Mouse (Mus musculus): ENCODE results near the gene Gorasp1.

Gene Gorasp1

DNA sequence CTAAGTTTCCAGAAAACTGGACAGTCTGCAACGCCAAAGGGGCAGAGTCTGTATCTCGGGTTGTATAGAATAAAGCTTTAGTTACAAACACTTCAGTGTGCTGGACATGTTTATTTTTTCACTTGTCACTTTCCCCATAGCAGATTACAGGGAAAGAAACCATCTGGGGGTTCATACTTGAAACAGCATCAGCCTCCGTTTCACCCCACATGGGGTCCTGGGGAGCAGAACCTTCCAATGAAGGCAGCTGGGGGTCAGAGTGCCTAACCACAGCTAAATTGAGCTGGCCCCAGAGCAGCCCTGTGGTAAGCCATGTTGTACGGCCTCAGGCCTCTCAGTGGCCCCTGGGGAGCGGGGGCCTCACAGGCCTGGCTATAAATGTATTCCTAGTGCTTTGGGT, 10.9 kb downstream of the Gorasp1 start:
- DNase-seq (ENCODE audit: extremely low spot score): no peak

DNA sequence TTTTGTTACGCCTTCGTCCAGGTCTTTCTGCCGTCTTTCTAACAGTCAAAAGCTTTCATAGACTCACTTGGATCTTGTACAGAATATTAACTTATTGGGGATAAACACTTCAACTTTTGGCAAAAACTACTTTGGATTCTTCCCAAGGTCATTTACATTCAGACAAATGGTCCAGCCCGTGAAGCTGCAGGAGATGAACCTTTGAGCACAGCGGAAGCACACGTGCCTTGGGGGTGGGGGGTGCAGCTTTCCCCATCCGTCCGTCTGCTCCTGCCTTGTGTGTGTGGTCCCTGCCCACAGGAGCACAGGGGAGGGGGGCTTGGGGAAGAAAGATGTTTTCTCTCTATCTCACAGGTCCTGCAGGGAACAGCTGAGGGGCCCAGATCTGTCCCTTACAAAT, 11.6 kb downstream of the Gorasp1 start:
- DNase-seq (ENCODE audit: extremely low spot score): no peak

DNA sequence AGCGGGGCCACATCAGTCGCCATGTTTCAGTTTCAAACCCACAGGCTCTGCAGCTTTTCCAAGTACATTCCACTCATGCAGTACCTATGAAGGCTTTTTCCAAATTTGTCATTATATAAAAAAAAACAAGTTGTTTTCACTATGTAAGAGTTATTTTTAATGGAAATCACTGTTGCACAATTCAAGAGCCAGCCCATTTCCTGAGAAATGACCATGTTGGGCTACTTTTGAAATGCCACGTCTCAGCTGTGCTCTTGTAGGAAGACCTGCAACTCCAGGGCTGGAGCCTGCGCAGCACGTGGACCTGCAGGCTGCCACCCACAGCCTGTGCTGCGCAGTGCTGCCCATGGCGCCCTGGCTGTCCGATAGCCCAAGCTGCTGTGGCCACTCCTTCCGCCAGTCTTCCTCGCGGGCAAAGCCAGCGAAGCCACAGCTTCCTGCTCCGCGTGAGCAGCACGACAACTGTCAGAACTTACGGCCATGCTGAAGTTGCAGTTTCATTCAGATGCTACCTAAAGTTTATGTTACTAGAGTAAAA, 12.2 kb downstream of the Gorasp1 start:
- DNase-seq (ENCODE audit: extremely low spot score): no peak

DNA sequence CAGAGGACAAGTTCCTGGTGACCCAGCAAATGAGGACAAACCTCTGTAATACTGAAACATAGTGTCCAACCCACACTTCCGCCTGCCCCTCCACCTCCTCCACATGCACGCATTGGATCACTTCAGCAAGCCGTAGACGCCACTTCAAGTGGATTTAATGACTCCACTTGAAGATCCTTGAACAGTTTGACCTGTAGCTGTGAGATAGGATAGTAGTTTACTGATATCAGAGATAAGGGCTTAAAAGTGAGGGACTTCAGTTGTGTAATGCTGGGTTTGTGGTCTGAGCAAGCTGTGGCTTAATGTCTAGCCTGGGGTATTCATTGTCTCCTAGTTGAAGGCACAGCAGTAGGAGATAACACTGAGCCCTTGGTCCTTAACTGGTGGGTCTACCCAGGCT, 13.9 kb downstream of the Gorasp1 start:
- DNase-seq (ENCODE audit: extremely low spot score): no peak

DNA sequence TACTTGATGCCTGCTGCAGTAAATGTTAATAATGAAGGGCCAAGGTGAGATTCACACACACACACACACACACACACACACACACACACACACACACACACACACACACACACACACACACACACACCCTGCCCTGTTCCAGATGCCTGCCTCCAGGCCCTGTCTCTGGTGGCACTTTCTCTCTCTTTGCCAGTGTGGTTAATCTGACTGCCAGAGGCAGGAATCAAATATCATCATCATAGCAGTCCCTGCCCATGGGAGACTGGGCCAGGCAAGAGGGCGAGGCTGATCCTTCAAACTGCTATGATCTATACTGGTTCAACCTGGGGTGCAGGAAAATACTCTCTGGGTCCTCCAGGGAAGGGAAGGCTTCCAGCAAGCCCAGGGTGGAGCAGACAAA, 17.5 kb downstream of the Gorasp1 start:
- DNase-seq (ENCODE audit: extremely low spot score): no peak

DNA sequence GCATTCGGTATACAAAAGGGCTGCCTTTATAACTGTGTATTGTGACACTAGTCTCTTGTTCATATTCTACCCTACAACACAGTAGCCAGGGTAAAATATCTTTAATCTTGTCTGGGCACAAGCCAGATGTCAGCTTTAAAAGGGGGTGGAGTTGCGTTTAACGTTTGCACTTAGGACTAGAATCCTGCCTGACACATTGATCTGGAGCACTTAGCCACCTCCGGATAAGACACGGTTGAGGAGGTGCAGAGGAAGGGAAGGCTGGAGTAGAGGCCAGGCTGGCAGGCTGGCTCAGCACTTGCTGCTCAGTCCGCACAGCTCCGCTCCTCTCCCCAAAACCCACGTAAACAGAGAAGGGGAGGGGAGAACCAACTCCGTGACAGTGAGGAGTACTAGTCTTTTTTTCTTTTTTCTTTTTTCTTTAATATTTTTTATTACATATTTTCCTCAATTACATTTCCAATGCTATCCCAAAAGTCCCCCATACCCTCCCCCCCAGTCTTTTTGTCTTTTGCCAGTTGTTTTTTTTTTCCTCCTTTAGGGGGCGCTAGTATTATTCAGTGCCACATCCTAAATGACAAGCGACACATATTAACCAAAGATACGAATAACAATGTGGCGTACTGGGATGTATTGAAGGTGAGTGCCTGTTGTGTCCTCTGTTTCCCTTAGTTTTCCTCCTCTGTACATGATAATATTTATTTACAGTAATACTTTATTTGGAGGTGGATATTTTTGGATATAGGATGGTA, 24.1 kb downstream of the Gorasp1 start:
- no peak for DNase-seq (ENCODE audit: extremely low spot score)

DNA sequence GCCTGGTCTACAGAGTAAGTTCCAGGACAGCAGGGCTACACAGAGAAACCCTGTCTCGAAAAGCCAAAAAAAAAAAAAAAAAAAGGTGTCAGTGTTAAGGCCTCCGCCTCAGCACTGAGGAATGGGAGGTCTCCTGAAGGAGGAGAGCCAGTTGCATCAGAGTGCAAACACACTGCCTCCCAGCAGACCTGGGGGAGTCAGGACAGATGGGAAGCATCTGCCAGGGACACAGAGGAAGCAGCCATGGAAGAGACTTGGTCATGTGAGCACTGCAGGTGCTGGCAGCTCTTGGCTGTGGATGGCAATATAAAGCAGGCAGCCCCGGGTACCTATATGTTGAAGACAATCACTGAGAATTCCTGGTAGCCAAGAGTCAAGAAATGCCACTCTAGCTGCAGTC, 27.4 kb downstream of the Gorasp1 start:
- no peak for DNase-seq (ENCODE audit: extremely low spot score)

DNA sequence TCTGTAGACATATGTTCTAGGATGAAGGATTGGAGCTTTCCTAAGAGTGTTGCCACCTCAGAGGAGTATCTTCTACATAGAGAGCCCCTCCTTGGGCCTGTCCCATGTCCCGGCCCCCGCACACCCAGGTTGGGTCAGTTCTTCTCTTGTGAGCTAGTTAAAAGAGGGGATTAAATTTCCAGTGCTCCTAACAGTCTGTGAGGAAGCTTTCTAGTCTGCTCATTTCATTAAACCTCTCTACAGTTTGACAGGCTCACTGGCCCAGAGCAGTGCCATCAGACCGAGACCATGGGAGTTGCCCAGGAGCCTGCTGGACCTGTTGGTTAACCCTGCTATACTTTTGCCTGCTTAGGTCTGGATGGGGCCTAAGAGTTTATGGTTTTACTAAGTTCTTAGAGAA, 28.7 kb downstream of the Gorasp1 start:
- DNase-seq (ENCODE audit: extremely low spot score): no peak

DNA sequence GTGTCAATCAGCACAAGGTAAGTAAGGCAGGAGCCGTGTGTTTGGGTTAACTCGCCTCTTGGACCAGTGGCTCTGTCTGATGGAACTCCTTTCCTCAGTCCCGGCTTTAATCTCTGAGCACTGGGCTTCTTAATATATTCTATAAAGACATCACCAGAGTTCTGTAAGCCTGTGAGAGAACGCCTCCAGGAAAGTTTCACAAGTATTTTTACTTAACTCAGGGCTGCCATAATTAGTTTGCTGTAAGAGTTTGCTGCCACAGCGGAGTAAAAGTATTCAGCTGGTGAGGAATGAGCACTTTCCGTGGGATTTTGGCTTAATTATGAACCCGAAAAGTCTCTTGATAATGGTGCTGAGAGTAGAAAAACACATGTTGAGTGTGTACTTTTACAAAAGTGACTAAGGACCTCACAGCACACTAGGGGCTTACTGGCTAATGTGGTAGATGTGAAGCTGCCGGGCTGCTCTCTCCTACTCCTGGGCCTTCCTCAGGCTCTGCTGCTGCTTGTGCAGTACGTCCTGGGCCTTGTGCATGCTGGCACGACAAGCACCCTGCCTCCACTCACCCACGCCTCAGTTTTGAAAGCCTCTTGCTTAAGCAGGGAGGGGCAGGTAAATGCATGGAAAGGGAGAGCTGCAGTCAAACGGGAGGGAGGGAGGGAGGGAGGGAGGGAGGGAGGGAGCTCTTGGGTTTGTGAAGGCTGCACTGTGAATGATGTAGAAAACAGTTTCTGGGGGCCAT, 34.8 kb downstream of the Gorasp1 start:
- DNase-seq (ENCODE audit: extremely low spot score): no peak

DNA sequence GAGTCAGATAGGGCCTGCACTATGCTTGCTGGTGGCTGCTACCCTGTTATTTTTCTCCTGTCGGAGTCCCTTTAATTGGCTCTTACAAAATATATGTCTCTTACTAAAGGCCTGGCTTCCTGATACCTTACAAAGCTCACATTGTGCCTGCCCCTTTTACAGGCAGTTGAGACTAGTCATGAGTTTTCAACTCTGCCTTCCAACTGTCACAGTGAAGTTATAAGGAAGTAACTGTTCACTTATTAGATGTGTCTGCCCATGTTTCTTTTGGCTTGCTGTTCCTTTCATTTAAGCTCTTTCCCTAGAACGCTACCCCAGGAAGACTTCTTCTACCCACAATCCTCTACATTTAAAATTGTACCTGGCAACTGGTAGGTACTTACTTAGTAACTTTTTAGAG, 37.9 kb downstream of the Gorasp1 start:
- DNase-seq (ENCODE audit: extremely low spot score): no peak

DNA sequence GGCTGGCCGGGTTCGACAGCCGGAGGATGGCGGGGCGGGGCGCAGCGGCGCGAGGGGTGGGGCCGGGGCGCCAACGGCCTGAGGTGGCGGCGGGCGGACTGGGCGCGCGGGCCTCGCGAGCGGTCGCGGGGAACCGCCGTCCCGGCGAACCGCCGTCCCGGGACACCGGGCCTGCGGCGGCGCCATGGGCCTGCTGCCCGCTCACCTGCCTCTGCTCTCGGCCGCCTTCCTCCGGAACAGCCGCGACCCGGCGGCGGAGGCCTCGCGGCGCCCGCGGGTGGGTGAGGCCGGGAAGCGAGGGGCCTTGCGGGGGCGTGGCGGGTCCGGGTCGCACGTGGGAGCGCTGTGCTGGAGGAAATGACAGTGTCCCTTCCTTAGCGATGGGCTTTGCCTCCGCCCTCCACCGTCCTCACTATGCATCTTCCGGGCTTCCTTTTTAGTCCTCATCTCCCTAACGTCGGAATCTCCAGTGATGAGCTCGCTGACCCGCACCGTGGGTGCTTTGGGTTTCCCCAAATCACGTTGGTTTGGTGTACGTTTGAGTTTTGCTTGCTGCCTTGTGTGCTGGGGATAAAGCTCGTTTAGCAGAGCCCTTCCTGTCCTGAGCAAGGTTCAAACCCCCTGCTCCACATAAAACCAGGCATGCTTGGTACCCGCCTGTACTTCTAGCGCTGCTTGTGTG, 42.2 kb downstream of the Gorasp1 start:
- no peak for DNase-seq (ENCODE audit: extremely low spot score)

DNA sequence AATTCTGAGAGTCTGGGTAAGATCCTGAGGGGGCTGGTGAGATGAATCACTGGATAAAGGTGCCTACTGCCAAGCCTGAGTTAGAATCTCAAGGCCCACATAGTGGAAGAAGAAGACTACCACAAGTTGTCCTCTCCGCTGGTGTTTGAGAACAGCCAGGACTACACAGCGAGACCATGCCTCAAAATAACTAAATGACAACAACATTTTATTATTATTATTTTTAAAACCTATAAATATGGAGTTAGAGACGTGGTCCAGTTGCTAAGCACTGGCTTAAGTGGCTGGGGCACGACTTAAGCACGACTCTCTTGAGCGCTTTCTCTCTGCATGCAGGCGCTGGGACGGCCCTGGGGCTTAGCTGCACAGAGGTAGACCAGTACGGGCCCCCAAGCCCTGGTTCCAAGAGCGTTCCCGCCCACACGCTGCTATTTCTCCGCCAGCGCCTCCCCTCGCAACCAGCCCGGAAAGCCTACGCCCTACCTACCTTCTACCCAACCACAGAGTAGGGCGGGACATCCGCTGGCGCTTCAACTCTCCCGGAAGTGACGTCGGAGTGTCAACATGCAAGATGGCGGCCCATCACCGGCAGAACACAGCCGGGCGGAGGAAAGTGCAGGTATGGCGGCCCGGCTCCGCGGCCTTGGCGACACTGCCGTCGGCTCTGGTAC, 42.9 kb downstream of the Gorasp1 start, which contains the start of gene Wdr48:
Wdr48 (plus strand) TSS at position 540 of the 671 bp plus-strand sequence.
- peak; percentile 96 for DNase-seq (ENCODE audit: extremely low spot score)

DNA sequence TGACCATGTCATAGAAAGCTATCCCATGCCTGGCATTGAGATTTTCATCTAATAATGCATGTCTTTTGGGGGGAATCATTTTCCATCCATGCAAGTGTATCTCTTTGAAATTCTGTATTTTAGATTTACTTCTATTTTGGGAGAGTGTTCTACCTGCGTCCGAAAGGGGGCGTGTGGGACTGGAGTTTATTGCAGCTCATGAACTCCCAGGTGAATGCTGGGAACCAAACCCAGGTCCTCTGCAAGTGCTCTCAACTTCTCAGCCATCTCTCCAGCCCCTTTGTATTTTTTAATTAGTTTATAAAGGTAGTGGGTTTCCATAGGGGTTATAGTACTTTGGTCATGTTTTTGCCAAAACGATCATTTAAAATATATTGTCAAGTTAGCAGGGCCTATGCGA, 43.5 kb downstream of the Gorasp1 start:
- no peak for DNase-seq (ENCODE audit: extremely low spot score)

DNA sequence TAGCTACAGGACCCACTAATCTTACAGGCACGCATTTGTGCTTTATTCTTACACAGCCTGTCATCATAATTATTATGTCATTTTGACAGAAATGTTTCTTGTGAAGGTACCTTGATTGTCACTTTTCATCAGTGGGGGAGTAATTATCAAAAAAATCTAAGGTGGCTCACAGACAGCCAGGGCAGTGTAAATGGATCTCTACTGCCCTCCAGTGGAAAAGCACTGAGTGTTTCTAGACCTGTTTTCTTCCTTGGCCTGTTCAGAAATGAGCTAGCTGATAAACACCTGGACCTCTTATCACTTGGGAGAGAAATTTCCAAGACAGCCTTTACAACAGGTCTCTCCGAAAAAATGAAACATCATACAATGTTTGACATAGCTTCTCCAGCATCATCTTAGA, 46.7 kb downstream of the Gorasp1 start:
- DNase-seq (ENCODE audit: extremely low spot score): peak; percentile 39

DNA sequence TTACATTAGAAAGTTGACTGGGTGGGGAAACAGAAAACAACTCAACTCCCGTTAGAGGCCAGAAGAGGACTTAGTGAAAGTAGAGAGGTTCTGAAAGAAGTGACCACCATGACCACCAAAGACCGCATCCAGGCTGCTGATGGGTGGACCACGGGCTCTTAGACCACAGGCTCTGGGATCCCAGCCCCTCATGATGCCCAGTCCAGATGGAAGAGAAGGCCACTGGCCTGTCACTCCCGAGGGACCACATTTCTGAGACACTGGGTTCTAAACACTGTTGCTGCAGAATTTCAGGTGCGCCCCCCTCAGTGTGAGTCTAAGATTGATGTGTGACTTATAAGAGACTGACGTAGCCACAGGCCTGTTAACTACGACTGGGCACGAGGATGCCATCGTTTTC, 47.9 kb downstream of the Gorasp1 start:
- no peak for DNase-seq (ENCODE audit: extremely low spot score)

DNA sequence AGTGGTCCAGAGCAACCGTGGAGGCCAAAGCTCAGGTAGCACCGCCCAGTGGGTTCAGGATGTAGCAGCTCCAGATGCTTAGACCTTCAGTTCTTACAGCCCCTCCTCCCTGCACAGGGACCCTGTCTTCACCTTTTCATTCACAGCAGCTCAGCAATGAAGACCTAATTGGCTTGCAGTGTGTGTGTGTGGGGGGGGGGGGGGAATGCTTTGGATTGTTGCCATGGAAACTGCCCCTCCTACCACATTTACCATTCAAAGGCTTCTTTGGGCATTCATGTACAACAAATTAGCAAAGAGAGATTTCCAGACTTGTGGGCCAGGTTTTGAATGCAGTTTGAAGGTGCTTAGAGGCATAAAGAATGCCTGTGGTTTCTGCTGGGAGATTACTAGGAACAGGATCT, 48.5 kb downstream of the Gorasp1 start:
- peak; percentile 47 for DNase-seq (ENCODE audit: extremely low spot score)

DNA sequence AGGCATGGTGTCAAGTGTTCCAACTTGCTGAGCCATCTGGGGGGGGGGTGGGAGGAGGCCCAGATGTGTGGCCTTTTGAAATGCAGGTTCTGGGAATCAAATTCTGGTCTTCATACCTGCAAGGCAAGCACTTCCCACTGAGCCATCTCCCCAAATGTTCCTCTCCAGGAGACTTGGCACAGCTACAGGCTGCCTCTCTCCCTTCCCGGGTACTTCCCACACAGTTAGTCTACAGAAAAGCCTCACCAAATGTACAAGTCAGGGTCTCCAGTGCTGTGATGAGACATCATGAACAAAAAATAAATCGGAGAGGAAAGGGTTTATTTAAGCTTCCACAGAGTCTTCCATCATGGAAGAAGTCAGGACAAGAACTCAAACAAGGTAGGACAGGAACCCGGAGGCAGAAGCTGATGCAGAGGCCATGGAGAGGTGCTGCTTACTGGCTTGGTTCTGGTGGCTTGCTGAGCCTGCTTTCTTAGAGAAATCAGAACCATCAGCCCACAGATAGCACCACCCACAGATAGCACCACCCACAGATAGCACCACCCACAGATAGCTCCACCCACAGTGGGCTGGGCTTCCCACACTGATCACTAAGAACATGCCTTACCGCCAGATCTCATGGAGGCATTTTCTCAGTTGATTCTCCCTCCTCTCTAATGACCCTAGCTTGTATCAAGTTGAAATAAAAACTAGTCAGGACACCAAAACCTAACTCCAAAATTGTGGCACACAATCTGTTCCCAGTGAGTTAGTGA, 50.0 kb downstream of the Gorasp1 start:
- no peak for DNase-seq (ENCODE audit: extremely low spot score)
